Mouse (Mus musculus) cerebral cortex, adult 2 months (tissue): Measurements from ENCODE around the gene Tmem33.

Source experiments
- WGBS: fragments of 180-500 bp; shearing (Covaris S2); methylation state at CpG from one replicate; pipeline ENCODE4 v1.1.7; 2018; 5-methylcytosine and 5-hydroxymethylcytosine counted together

Tmem33 gene

DNA sequence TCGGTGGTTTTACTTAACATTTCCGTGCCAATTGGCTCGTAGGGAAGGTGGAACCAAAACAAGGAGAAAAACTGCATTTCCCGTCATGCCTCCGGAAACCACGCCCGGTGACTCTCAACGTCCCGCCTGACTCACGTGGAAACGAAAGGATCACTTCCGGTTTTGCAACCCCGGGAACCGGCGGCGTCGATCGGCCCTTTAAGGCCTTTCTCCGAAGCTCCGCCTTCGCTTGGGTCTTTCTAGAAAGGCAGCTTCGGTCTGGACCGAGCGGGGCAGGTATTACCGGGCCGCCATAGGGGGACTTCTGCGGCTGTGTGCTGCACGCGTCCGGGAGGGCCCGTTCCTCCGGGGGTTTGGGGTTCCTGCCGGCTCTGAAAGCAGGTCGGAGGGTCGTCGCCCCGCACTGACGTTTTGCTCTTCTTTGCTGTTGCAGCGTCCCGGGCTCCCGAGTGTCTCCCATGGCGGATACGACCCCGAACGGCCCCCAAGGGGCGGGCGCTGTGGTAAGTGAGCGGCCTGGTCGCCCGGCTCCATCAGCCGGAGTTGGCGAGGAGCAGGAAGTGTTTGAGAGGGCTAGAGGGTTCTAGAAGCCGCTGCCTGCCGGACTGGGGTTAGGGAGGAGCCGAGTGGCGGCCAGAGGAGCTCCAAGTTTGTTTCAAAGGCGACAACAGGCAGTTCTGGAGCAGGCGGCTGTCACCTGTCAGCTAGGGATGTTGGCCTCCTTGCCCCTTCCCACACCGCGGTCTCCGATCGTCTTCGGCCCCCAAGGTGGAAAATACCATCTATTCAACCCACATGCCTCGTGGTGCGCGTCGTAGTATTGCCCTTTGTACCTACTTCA is at the start of gene Tmem33:
Gene Tmem33 (plus strand): TSS at position 35 of the 841 bp plus-strand sequence.
- WGBS: under 1% methylated on average over 67 of the region's 67 CpGs

DNA sequence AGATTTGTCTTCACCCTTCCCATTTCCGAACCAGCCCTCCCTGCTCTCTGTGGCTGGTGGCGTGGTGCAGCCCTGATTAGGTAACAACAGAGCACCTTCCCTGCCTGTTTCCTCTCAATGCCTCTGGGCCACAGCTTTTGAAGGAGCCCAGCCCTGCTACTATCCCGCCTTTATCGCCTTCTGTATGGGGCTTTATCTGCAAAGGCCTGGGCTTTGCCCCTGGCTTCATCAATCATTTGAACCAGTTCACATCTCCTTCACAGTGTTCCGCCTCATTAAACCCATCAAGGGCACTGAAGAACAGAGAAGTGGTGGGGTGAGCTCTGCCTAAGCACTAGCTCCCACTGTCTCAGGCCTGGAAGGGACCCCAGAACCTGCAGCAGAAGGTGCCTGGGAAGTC is 47.2 kb upstream of the Tmem33 start:
- WGBS: 77% methylated on average over 5 of the region's 5 CpGs

DNA sequence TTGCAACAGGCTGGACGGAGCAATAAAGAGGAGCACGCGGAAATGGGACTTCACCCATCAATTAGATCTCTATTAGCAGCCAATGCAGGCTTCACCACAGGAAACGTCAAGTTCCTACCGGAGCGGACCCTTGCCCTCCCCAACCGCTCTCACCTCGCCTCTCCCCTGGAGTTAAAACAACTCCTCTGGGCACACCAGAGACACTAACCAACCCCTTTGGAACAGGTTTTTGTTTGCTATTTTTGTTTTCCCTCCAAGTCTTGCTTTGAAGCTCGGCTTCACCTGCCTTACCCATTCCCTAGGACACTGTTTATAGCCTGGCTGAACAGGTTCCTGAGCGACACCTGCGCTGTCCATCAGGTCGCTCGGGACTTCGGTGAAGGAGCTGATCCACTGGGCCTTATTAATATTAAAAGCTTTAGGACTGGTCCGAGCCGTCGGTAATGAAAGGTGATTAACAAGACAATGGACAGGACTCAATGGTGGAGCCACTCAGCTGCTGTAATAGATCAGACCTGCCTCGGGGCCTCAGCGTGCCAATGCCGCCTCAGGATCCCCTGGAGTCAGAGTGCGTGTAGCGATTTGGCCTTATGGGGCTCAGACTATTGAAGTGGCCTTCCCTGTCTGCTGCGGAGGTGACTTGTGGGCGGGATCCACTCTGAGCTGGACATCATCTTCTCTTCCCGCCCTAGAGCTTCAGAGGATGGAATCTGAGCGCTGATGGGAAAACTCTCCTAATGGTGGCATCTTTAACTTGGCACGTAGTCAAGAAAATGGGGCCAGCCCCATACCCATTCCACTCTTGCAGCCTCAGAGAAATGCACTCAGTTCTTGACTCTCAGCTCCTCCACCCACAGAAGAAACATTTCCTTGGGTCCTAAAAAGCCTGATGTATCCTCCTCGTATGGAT is 45.0 kb upstream of the Tmem33 start:
- 7% methylated on average over 28 of the region's 28 CpGs for WGBS

DNA sequence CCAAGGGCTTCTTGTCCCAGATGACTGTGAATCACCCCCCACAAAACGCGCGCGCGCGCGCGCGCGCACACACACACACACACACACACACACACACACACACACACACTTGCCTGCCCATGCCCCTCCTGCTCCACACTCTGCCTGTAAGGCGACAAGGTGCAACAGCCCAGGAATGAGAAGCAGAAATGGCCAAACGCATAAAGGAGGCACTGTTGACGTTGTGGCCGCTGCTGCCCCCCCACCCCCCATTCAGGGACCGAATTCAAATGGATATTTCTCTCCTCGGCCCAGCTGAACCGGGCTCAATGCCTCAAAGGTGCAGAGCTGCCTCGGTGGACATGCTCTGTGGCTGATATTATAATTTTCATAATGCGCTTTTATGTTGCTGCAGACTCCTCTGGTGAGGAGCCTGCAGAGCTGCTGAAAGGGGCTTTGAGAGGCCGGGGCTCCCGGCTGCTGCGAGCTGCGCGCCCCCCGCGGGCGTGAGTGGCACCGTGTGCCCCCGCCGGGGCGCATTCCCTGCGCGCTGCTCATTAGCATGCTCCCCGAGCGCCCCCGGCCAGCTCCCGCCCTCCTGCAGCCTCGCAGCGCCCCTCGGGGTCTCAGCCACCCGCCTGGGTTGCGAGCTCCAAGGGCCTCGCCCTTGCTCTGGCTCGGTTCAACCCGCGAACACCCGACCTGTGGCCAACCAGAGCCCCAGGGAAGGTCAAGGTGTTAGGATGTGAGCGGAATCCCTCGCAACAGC is 44.2 kb upstream of the Tmem33 start:
- 1% methylated on average over 48 of the region's 49 CpGs for WGBS

DNA sequence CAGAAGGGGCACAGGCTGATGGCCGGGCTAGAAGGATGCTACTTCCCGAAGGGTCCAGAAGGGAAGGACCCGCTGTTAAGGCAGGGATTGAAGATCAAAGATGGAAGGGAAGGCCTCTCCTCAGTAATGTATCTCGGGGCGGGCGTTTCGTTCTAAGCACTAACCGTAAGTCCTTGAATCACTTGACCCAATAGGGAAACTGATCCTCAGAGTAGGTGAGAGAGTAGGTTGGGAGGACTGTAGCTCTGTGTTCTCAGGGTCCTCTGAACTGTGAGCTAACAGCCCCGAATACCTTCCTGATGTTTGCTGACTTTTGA is 43.6 kb upstream of the Tmem33 start:
- 7% methylated on average over 9 of the region's 9 CpGs for WGBS

DNA sequence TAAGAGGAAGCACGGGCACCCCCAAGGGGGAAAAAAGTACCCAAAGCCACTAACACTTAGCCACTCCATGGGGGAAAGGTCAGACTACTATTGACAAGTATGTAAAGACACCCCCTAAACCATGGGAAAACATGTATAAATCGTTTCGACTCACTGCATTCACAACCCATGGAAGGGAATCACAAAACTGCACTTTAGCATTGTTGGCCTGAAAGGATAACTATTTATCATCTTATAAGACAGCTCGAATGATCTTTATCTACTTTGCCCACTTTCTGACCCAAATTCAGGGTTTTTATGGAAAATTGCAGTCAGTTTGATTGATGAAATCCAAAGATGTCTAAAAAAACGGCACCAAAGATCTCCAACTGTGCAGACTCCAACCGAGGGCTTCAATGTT is 38.5 kb upstream of the Tmem33 start:
- WGBS: 11% methylated on average over 6 of the region's 6 CpGs

DNA sequence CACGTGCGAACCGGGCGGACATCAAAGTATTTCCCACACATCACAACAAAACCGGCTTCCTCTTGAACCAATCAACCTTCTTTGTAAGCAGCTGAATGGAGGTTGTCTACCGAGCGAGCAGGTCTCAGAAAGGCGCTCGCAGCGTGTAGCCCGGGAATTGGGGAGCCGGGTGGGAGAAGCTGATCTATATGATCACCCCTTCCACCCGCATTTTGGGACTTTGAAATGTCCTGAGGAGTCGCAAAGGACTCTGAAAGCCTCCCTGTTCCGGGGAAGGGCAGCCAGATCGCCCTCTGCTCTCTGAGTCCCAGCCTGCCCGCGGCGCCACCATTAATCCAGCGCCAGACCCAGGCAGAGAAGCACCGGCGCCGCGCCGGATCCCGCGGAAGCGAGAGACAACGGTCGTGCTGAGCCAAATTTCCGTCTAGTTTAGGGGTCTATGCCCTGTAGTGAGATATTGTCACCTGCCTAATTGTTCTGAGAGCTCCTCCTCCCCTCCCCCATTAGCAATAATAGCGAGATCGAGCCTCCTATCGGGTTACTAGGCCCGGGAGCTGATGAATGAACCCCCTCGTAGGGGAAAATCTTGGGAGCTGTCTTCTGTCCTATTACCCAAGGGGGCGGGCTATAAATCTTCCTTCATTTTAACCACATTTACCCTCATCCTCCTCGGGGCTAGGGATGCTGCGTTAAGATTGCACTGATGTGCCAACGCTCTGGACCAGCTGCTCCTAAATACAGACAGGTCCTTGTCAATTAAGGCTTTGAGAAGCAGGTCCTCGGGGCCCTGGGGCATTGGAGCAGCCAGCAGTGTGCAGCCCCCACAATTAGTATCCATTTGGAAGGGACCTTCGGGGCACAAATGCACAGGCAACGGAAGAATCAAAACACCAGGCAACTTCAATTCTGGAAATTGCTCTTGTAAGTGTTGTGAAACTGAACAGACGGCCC is 37.6 kb upstream of the Tmem33 start:
- 7% methylated on average over 44 of the region's 44 CpGs for WGBS

DNA sequence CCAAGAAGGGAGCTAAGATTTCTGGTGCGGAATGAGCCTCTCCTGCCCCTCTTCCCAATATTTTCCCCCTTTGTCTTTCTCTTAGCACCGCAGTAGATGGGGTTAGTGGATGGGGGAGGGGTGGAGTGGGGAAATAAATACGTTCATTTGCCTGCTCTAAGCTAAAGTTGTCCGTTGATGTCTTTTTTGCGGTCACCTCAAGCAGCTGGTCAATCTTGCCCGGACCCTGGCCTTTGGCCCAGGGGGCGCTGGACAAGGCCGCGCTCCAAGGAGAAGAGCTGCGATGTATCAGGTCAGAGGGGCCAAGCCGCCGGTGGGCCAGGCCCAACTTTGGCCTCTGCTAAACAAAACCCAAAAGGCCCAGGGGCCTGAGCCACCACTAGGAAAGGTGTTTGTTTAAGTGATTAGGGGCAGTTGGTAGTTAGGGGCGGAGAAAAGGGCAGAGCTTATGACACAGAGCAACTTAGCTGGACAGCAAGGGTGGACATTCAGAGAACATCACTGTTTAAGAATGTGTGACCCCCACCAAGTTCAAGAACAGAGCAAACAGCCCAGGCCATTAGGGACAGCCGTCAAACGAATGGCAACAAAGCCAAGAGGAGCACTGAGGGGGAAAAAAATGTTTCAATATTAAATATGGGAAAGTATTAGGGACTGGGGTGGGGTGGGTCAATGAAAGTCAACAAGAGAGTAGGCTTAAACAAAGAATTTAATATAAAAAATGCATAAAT is 36.8 kb upstream of the Tmem33 start:
- 30% methylated on average over 15 of the region's 15 CpGs for WGBS

DNA sequence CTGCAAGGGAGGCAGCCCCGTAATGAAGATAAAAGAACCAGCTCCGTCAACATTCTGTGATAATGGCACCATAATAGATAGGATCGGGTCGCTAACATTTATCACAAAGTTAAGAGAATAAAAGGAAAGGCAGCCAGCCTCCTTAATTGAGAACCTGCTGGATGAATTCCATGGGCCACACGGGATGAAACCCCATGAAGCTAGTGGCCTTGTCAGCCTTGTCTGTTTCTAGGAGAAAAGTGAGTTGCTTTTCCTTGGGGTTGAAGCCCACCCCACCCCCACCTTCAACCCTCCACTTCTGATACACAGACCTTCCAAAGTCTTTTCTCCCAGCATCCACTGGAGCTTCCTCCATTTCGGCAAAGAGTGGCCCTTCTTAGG is 36.3 kb upstream of the Tmem33 start:
- WGBS: 39% methylated on average over 6 of the region's 6 CpGs

DNA sequence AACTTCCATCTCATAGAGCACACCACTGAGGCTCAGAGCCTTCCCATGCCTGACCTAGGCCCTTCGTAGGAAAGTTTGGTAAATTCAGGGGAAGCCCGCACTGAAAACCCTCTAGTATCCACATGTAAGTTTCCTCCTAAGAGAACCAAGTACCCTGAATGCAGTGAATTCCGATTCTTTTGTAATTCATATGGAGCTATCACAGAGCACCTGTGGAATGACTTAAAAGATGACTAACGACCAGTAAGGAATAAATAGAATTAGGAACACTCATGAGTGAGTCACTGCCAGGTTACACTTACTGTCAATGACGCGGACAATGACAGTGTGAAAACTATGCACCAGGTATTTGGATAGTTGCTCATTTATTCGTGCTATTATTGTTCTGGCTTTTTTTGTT is 34.6 kb upstream of the Tmem33 start:
- WGBS: 62% methylated on average over 7 of the region's 7 CpGs

DNA sequence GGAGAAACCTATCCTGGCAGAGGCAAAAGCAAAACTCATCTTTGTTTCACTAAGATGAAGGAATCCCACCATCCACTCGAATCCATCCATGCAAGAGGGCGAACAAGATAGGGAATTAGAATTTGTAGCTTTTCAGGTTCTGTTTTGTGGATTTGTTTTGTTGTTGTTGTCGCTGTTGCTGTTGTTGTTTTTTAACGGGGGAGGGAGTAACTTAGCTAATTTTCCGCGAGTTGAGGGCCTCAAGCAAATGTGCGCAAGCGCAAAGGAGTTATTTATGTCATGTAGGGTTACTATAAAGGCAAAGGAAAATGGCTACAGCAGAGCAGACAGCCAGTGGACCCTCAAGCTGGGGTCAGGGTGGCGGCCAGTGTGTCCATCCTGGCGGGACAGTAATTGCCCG is 33.1 kb upstream of the Tmem33 start:
- 18% methylated on average over 11 of the region's 11 CpGs for WGBS

DNA sequence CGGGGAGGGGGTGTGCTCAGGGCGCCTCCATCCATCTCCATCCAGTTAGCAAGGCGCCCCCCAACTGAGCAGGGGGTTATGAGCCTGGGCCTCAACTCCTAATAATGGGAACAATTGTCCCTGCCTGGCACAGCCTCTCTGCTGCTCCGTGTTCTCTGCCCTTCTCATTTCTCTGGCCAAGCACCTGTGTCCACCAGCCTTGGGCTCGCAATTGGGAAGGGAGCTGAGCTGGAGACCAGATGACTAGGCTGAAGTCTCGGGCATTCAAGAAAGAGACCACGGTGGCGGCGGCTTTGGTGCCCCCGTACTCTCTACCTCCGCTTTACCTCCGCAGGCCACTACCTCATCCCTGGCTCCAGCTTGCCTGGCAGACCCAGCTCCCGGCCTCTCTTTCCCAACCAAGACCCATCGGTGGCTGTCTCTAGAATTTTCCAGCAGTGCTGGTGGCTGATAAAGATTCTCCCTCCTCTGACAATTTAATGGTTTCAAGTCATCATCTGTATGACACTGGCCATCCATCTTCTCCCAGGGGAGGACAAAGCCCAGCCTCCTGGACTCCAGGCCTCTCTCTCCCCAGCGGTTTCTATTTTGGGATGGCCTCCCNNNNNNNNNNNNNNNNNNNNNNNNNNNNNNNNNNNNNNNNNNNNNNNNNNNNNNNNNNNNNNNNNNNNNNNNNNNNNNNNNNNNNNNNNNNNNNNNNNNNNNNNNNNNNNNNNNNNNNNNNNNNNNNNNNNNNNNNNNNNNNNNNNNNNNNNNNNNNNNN is 32.5 kb upstream of the Tmem33 start:
- WGBS: 11% methylated on average over 15 of the region's 15 CpGs

DNA sequence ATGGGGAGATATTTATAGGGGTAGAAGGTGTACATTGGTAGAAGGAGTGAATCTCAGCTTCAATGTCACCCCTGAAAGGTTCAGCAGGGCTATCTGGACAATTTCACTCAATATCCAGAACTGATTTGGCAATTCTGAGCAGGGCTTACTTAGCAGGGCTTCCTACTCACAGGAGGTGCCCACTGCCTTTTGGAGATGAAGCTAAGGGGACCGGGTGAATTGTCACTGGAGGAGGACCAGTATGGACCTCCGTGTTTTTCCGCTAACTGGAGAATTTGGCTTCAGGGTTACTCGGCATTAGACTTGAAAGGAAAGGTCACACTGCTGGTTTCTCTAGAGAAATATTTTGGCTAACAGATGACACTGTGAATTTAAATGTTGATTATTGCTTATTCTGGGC is 25.7 kb upstream of the Tmem33 start:
- 80% methylated on average over 4 of the region's 4 CpGs for WGBS

DNA sequence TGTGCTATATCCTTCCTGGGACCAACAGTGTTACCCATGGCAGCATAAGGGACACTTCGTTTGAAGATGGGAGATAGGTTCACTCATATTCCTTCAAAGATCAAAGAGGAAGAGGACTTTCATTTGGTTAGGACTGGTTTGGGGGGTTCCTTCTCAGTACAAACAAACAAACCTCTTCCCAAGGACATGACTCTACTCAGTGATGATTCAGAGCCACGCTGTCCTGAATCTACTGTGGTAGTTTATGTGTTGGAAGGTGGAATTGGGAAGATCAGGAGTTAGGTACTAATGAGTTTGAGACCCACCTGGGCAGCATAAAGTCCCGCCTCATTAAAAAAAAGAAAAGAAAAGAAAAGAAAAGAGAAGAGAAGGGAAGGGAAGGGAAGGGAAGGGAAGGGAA is 24.9 kb upstream of the Tmem33 start:
- WGBS: 71% methylated on average over 3 of the region's 3 CpGs

DNA sequence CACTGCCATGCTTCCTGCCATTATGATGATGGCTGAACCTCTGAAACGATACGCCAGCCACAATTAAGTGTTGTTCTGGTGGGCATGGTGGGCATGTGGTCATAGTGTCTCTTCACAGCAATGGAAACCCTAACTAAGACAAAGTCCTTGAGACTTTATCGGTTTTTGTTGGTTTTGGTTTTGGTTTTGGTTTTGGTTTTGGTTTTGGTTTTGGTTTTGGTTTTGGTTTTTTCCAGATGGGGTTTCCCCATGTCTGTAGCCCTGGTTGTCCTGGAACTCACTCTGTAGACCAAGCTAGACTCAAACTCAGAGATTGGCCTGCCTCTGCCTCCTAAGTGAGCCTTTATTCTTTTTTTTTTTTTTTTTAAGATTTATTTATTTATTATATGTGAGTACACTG is 23.8 kb upstream of the Tmem33 start:
- 94% methylated on average over 3 of the region's 3 CpGs for WGBS

DNA sequence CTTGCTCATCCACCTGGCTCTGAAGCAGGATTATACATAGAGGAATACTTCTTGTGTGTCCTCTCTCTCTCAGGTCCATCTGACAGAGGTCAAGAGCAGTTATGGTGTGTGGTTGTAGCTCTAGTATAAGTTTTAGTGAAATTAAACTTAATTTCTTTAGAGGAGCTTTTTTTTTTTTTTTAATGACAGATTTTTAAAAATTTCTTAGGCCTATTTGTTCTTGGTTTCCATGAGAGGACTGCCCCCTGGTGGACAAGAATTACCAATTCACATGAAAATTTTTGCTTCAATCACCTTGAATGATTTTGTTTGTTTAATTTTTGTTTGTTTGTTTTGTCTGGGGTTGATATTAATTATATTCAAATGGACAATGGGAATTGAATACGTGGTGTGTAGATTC is 22.1 kb upstream of the Tmem33 start:
- WGBS: 9% methylated on average over 1 of the region's 1 CpGs

DNA sequence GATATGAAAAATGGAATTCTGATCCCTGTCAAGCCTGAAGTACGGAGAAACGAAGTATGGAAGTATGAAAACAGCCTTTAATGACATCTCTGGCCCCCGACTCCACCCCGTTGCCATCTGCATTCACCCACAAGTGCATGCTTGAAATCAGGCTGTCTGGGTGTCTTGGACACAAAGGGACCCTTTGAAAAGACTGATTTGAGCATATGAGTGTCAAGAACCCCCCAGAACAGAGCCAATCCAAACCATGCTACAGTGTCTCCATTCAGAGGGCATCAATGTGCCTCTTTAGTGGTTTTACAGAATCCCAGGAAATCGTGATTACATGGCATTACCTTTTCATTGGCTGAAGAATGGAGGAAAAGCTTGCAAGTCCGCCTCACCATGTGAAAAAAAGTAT is 18.7 kb upstream of the Tmem33 start:
- WGBS: 73% methylated on average over 6 of the region's 6 CpGs

DNA sequence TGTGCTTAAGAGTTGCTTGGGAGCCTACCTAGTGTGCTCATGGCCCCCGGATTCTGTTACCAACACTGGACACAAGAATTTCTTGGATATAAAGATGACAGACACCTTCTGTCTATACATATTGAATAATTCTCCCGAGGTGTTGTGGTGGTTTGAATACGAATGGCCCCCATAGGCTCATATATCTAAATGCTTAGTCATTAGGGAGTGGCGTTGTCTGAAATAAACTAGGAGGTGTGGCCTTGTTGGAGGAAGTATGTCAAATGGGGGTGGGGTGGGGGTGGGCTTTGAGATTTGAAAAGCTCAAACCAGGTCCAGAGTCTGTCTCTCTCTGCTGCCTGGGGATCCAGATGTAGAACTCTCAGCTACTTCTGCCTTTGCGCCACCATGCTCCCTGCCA is 17.1 kb upstream of the Tmem33 start:
- WGBS: 92% methylated on average over 5 of the region's 5 CpGs

DNA sequence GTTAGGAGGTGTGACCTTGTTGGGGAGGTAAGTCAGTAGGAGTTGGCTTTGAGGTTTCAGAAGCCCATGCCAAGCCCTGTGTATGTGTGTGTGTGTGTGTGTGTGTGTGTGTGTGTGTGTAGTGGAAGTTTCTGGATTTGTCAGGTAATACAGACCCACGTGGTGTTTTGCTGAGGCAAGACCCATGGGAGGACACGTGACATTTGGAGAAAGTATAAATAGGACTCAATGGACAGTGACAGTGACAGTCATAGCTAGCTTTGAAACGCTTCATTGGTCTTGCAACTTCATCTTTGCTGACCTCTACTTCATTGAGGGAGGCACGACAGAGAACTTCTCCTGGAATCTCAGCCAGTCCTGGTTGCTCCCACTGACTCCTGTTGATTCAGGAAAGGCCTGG is 8.1 kb upstream of the Tmem33 start:
- WGBS: 85% methylated on average over 4 of the region's 4 CpGs

DNA sequence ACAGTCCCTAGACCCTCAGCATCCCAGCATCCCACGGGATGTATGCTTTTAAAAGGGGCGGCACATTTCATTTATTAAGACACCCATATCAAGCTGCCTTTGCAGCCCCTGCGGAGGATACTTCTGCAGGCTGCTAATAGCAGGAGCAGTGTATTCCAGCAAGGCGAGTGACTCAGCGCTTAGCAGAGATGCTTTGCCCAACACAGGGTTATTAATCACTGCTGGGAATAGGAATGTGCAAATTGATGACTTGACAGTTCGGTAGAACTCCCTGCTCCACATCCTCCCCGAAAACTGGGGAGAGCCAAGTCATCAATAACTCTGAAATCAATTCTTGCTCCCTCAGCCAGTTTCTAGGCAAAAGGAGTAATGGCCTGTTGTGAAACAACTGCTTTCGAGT is 4.7 kb upstream of the Tmem33 start:
- 73% methylated on average over 8 of the region's 8 CpGs for whole genome bisulfite sequencing
